Mouse (Mus musculus) cerebellum, adult 11-12 months (tissue): ENCODE results near the gene Plekhm3.
A peak's percentile ranks its signal among the peaks of the same experiment; 100 is the strongest.

Experiments used
- DNase-seq: peaks from one replicate; pipeline ENCODE4 v3.0.0; 2022

Plekhm3 gene

GRCm38 (mm10) chr1:64817709-64818108, 138.9 kb downstream of the Plekhm3 start:
- DNase-seq, result peak; percentile 74

- DNase-seq, result no peak
Observed at GRCm38 (mm10) chr1:64813182-64813581, 143.4 kb downstream of the Plekhm3 start.

DNA sequence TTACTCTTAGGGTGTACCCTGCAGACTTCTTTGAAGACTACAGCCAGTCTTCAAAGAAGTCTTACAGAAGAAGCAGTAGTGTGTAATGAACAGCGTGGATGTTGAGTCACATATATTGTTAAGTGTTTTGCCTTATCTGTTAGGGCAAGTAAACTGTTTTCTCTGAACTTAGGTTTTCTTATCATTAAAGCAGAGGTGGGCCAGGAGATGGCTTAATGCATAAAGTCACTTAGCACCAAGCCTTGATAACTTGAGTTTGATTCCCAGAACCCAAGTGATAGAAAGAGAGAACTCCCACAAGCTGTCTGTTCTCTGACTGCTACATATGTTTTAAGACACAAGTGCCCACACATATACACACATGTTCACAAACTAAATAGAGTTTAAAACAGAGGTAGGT, 144.7 kb downstream of the Plekhm3 start:
- DNase-seq, result no peak

DNA sequence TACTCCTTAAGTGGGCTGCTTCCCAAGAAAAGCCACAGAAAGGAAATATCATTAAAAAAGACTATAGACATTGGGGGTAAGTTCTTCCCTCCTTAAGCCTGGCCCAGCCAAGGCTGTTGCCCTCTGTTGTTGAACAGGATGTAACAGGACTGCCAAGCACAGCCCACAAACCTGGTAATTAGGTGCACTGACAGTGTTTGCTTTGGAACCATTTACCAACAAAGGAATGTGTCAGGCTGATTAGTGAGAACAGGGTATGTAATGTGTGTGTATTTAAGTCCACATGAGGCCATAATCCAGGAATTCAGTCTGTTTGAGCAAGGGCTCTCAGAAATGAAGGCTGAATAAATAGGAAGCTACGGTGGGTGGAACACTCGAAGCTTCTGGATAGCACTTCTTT, 147.5 kb downstream of the Plekhm3 start:
- no peak for DNase-seq

- DNase-seq, result no peak
Observed at GRCm38 (mm10) chr1:64807766-64808165, 148.9 kb downstream of the Plekhm3 start.

- DNase-seq, result no peak
Observed at GRCm38 (mm10) chr1:64805217-64805616, 151.4 kb downstream of the Plekhm3 start.

GRCm38 (mm10) chr1:64802631-64803030, 154.0 kb downstream of the Plekhm3 start:
- DNase-seq, result no peak

GRCm38 (mm10) chr1:64797621-64798020, 159.0 kb downstream of the Plekhm3 start:
- no peak for DNase-seq

- DNase-seq, result no peak
Observed at GRCm38 (mm10) chr1:64796867-64797582, 159.6 kb downstream of the Plekhm3 start.

DNA sequence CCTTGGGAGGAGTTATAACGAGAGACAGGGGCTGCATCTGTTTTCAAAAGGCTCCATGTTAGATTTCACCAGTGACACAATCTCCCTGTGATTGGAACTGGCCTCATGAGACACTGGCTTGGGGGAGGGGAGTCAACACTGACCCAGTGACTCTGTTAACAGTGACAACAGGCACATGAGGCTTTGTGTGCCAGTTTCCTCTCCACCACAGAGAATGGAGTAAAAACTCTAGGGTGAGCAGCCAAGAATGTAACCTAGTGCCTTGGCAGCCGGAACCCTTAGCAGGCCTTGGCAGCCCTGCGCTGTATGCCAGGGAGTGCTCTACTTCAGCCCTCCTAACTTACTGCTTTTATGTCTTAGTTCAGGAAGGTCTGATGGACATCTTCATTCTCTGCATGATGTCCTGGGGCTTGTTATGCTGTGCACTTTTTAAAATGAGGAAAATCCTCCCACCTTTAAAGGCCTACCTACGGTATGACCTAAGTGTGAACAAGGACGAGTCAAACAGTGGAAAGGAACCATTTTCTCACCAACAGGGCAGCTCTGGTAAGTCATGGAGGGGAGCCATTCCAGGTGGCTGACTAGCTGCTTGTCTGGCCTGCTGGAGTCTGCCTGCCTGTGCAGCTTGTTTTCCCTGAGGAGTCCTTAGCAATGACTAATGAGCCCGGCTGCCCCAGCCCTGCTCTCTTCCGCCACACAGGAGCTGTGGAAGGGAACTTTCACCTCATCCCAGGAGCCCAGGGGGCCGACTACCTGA, 161.2 kb downstream of the Plekhm3 start:
- peak; percentile 59 for DNase-seq

DNA sequence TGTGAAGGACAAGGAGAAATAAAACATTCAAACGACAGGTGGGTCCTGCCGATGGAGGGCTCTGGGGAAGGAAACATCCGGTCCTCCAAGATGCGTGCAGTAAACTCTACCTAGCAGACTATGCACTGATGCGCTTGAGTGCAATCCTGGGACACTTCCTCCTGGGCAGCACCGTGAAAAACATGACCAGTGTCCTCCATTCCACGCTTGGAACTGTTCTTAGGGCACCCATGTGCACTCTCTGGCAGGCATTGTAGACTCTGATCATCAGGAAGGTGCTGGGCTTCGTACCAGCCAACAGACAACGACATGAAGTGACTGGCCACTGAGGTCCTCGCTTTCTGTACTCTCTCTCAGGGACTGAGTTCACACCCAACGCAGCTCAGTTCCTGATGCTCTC, 162.5 kb downstream of the Plekhm3 start:
- DNase-seq, result no peak

DNA sequence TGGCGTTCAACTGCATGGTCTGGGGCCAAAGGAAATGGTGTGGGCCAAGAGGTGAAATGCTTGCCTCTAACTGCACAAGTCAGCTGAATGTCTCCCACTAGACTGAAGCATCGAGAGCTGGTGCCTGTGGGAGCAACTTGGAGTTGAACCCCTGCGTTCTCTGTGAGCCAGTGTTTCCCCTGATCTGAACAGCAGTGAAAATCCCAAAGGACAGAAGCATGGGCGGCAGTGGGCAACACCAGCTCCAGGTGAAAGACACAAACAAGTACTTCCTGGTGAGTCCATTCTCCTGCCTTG, 163.4 kb downstream of the Plekhm3 start:
- DNase-seq, result no peak

DNA sequence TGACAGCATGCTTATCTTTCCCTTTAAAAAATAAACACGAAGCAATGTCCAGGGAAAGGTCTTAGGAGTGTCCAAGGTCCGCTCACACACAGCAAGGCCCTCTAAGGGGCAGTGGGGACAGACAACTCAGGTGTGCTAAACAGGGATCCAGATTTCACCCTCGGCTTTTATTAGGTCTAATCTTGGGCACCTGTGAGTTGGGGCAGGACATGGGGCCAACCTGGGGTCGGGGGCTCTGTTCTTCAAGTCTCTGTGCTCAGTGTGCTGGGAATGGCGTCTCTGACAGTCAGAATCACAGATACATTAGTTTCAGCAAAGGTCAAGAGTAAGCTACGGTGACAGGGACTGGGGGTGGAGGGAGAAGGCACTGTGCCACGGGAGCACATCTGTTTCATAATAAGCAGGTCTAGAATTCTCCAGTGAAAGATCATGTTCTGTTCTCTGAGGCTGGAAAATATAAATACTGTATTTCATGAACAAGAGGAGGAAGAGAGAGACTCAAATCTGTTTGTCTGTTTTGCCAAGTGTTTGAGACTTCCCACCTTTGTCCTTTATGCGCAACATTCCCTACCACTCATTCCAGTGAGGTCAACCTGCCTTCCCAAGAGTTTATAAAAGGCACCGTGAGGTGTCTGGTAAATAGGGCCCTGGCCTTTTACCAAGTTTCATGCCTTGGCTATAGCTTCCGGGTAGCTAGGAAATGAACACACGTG, 163.9 kb downstream of the Plekhm3 start:
- DNase-seq, result no peak

DNA sequence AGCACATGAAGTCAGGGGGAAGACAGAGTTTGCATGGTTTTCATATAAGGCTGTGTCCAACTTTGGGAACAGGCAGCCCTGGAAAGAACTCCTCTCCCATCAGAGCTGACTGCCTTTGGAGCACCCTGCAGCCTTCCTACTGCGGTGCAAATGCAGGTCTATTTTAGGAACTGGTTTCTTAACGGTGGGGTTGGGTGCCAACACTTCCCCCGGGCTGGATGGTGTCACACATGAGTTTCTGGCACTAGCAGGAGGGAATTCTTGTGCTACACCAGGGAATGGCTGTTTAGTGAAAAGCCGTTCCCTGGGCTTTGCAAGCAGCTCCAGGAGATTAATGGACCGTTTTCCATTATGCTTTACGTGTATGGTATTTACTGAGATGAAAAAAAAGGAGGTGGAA, 164.8 kb downstream of the Plekhm3 start:
- DNase-seq, result peak; percentile 32

GRCm38 (mm10) chr1:64790806-64791790, 165.5 kb downstream of the Plekhm3 start:
- DNase-seq, result peak; percentile 44

DNA sequence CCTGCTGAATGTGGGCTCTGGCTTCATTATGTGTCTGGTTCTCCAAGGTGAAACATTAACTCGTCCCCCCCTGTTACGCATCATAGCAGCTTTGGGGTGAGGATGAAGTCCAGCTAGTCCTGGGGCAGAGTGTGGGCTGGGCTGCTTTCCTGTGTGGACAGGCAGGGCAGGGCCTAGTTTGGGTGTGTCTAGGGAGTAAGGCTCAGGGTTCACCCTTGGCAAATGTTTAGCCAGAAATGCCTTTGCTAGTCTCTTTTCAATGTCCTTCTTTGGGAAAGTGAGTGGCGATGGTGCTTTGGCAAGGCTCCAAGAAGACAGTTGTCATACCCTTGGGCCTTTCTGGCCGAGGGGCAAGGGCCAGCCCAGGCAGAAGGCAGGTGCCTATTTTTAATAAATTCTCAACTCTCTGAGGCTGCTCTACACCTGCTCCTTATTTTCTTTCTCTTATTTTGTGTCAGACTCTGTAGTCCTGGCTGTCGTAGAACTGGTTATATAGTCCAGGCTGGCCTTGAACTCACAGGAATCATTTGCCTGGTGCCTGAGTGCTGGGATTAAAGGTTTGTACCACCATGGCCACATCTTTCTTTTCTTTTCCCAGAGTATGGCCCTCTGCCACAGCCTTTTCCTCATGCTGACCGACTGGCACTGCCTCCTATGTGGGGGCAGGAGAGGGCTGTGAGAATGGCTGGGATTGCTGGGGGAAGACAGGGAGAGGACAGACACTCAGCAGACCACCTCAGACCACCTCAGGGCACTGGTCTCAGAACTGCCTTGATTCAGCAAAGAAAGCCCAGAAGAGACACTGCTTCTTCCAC, 168.7 kb downstream of the Plekhm3 start:
- no peak for DNase-seq

DNA sequence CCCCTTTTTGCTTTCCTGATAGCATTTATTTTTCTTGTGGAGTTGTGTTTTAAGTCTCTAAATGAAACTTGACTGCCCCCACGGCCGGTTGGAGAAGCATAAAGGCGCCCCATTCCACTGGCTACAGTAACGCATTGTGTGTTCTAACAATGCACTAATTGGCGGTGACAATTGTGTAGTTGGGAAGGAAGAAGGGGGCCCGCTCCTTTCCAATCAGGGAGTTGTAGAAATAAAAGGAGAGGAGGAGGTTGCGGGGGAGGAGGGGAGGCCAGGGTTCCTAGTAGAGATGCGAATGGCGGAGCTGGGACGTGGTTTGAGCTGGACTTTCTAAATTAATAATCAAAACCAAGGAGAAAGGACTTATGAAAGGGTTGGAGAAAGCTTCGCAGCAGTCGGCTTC, 176.8 kb downstream of the Plekhm3 start:
- DNase-seq, result no peak

DNA sequence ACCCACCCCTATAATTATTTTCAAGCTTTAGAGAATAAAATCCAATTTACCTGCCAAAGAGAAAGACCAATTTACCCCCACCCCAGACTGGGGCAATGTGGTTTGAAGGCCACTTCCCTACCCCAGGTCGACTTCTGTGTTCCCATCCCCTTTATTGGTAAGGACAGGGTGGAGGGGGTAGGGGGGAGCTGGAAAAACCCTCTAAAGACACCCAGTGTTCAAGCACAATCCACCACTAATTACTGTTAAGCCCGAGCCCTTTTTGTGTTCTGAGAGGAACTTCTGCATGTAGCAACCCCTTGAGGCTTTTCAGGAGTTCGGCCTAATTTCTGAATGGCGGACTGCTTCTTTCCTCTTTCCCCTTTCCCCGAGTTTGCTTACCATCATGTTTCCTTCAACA, 177.2 kb downstream of the Plekhm3 start:
- DNase-seq, result no peak

- DNase-seq, result no peak
Observed at GRCm38 (mm10) chr1:64773305-64773704, 183.3 kb downstream of the Plekhm3 start.

- DNase-seq, result no peak
Observed at GRCm38 (mm10) chr1:64770169-64770568, 186.5 kb downstream of the Plekhm3 start.

- no peak for DNase-seq
Observed at GRCm38 (mm10) chr1:64761646-64762045, 195.0 kb downstream of the Plekhm3 start.

DNA sequence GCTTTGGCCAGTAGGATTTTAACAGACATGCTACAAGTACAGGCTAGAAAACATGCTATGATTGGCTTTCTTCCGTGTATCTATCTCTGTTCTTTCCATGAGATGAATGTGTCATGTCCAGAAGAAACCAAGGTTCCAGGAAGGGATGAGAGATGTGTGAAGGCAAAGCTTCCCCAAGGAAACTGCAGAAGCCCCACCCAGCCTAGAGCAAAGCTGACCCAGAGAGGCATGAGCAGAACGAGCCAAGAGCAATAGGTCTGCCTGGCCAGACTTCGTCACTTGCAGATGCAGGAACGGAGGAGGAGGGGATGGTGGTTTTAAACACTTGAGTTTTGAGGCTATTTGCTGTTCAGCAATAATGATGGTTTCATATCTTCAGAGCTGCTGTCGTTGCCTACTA, 198.9 kb downstream of the Plekhm3 start:
- no peak for DNase-seq
